Mouse (Mus musculus) midbrain, embryonic 16.5 days (tissue): ENCODE measurements around the gene Rhbdl1. TPM values are rescaled to one million over a fixed set of nuclear protein-coding genes. Genes with fewer than 3 reads are reported as not detected.
A peak's percentile ranks its signal among the peaks of the same experiment; 100 is the strongest.

ENCODE experiments used
- ATAC-seq: fragments of 200-750 bp; cut with Nextera tagmentation; 2 replicates; pipeline ENCODE4 v1.8.0; 2017; ENCODE audit warnings: moderate TSS enrichment
- H3K27ac ChIP-seq: fragments of 300-500 bp; sonication (generic); 2 replicates; pipeline ENCODE4 v1.5.1; 2014; ENCODE audit warnings: mild to moderate bottlenecking, low read length, mixed read lengths
- H3K27me3 ChIP-seq: fragments of 300-500 bp; sonication (generic); 2 replicates; pipeline ENCODE4 v1.6.1; 2014; ENCODE audit warnings: low read depth, low read length, mixed read lengths; ENCODE audit not compliant: control insufficient read depth, insufficient read depth
- H3K36me3 ChIP-seq: fragments of 300-500 bp; sonication (generic); 2 replicates; pipeline ENCODE4 v1.6.1; 2014; ENCODE audit warnings: mild to moderate bottlenecking, low read length, moderate library complexity, mixed read lengths; ENCODE audit not compliant: control insufficient read depth, insufficient read depth
- H3K4me1 ChIP-seq: fragments of 300-500 bp; sonication (generic); 2 replicates; pipeline ENCODE4 v1.6.1; 2014; ENCODE audit warnings: mild to moderate bottlenecking, low read length, mixed read lengths; ENCODE audit not compliant: control insufficient read depth, insufficient read depth
- H3K4me2 ChIP-seq: fragments of 300-500 bp; sonication (generic); 2 replicates; pipeline ENCODE4 v1.6.1; 2014; ENCODE audit warnings: mild to moderate bottlenecking, low read length, mixed read lengths
- H3K4me3 ChIP-seq: fragments of 300-500 bp; sonication (generic); 2 replicates; pipeline ENCODE4 v1.5.1; 2014; ENCODE audit warnings: low read depth, mild to moderate bottlenecking, low read length, moderate library complexity, mixed read lengths
- H3K9ac ChIP-seq: fragments of 300-500 bp; sonication (generic); 2 replicates; pipeline ENCODE4 v1.6.1; 2014; ENCODE audit warnings: low read depth, low read length, mixed read lengths
- H3K9me3 ChIP-seq: fragments of 300-500 bp; sonication (generic); replicated peaks from 2 replicates; pipeline ENCODE4 v1.6.1; 2014; ENCODE audit warnings: mild to moderate bottlenecking, low read length, mixed read lengths; ENCODE audit not compliant: control insufficient read depth, poor library complexity, severe bottlenecking
- WGBS: fragments of 180-500 bp; shearing (Covaris S2); extraction: QIAGEN DNeasy Blood & Tissue Kit; methylation state at CpG from one replicate; pipeline ENCODE4 v1.1.7; 2014; 5-methylcytosine and 5-hydroxymethylcytosine counted together
- polyA plus RNA-seq: library from polyadenylated mRNA; unstranded; fragments of >200 nt; fragmentation: Nextera tagmentation; extraction: Ambion mirVana; gene quantifications from 2 replicates; pipeline ENCODE4 v1.2.1, GENCODE M21; 2015

The Rhbdl1 gene
- polyA plus RNA-seq, 1 experiment from 2014 or later, result 66.1 TPM

DNA sequence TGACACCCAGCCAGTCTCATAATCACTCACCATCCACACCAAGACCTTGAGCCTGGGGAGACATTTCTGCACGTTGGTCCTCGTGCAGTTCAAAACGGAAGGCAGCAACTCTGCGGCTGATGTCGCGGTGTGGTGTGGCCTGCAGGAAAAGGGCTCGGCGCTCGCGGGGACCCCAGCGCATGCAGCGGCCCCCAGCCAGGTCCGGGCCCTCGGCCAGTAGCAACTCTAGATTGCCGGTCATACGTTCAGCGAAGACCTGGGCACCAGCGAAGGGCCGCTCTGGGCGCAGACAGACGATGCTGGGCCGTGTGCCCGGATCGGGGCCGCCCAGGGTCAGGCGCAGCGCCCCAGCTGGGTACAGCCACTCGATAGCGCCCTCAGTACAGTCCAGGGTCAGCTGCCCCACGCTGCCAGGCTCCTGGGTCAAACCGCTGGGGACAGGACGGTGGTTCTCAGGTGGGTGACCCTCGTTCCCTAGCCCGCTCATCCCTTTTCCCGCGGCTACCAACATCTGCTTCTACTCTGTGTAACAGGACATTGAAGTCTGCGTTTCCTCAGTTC lies 40.8 kb downstream of the Rhbdl1 start:
- H3K9ac ChIP-seq, result peak overlapping the region; percentile 51; the same call in 1 of the 2 replicates
- peaks cover 29% of the 10 kb centered on the region for H3K4me1 ChIP-seq
- peaks cover 6% of the 10 kb centered on the region for H3K27me3 ChIP-seq
- H3K27ac ChIP-seq, result 0 out of 2 replicates have a peak overlapping the region, but pooled peaks have one; percentile 3
- peak overlapping the region; percentile 49 for H3K4me3 ChIP-seq
- WGBS, result under 1% methylated on average over 37 of the region's 37 CpGs
- H3K36me3 ChIP-seq, result no peaks in the 10 kb centered on the region
- peak overlapping the region; percentile 72 for H3K4me2 ChIP-seq
- ATAC-seq, result no peak
- no peaks in the 10 kb centered on the region for H3K9me3 ChIP-seq

DNA sequence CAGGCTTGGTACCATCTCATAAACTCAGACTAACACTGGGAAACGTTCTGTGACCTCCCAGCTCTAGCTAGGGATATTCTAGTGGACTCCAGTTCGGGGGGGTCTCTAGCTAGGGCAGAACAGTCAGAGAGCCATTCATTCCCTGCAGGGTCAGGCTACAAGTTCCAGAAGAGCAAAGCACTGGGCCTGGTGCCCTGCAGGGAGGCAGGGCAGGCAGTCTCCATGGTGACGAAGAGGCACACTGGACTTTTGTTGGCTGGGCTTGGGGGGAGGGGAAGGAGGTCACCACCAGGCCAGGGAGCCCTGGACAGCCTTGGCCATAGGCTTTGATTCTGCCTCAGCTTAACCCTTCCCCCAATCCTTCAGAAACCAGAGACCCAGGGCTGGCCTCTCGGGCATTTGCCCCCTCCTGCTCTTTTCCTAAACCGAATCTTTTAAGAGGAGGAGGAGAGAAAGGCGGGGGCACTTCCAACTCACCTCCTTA lies 41.4 kb downstream of the Rhbdl1 start, which contains the start of gene AC134908.4:
AC134908.4 (minus strand) TSS at position 51 of the 484 bp plus-strand sequence.
- no peak for ATAC-seq
- Histone ChIP-seq H3K4me2 (peak within 1 kb of the TSS; percentile 72), H3K36me3 (no peaks in the 10 kb centered on the region), H3K27me3 (peaks cover 6% of the 10 kb centered on the region), H3K4me1 (peaks cover 34% of the 10 kb centered on the region), H3K27ac (peak within 1 kb of the TSS; percentile 44; the same call in 1 of the 2 replicates), H3K4me3 (peak within 1 kb of the TSS; percentile 49), H3K9ac (peak within 1 kb of the TSS; percentile 51), H3K9me3 (no peaks in the 10 kb centered on the region)
- WGBS, result 7% methylated on average over 6 of the region's 6 CpGs

DNA sequence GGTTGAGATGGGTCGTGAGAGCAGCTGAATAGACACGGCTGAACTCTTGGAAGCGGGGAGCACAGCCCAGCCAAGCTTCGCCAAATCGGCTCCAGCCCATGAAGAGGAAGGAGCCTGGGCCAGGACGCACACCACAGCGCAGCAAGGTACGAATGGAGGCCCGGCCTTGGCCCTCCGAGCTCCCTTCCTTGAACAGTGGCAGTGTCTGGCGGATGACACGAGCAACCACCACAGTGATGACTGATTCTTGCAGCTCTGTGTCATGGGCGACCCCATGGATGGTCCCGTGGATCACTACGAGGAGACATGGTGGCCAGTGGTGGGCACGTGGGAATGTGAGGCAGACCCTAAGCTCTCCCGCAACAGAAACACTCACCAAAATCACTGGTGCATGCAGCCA lies 42.1 kb downstream of the Rhbdl1 start:
- H3K27ac ChIP-seq, result peak overlapping the region; percentile 44; the same call in 1 of the 2 replicates
- 42% methylated on average over 17 of the region's 17 CpGs for WGBS
- peak overlapping the region; percentile 37; the same call in 1 of the 2 replicates for H3K9ac ChIP-seq
- H3K4me3 ChIP-seq, result 0 out of 2 replicates have a peak overlapping the region, but pooled peaks have one; percentile 6
- no peaks in the 10 kb centered on the region for H3K36me3 ChIP-seq
- ATAC-seq, result no peak
- H3K4me1 ChIP-seq, result peaks cover 38% of the 10 kb centered on the region
- no peaks in the 10 kb centered on the region for H3K9me3 ChIP-seq
- H3K4me2 ChIP-seq, result peak overlapping the region; percentile 72
- H3K27me3 ChIP-seq, result peaks cover 6% of the 10 kb centered on the region

DNA sequence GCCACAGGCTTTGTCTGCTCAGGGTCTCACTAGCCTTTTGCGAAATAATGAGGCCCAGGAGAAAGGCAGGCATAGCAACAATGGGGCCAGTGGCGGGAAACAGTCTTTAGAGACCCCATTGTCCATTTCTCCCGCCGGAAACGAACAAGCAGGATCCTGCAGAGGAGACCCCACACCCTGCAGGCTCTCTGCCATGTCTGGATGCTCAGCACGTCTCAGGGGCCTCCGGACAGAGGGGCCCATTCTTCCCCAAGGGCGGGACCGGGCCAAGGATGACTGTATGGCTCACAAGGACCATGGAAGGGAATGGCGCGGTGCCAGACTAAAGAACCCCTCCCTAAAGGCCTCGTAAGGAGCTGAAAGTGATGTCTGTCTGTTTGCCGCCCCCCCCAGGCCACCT lies 42.9 kb downstream of the Rhbdl1 start:
- no peak overlapping the region for H3K27ac ChIP-seq

DNA sequence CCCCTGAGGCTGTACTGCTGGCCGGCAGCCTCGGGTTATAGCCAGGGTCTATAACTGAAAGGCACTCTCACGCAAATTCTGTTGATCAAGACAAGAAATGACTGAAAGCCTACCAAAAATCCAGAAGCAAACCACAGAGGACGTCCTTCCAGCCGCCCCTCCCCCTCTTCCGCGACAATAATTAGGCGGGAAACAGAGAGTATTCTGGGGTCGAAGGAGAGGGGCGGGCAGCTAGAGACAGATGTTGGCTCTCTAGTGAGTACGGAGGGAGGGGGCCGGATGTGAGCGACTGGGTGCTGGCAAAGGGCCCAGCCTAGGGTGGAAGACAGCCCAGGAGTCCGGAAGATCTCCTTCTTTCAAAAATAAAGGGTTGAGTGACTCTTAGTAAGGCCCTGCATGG lies 44.5 kb downstream of the Rhbdl1 start, which contains the start of gene Fam173a:
Fam173a (minus strand) TSS at position 287 of the 400 bp plus-strand sequence.
- Histone ChIP-seq H3K9ac (peak within 1 kb of the TSS; percentile 84), H3K4me2 (peak within 1 kb of the TSS; percentile 79), H3K4me1 (peaks cover 38% of the 10 kb centered on the region), H3K27ac (peak within 1 kb of the TSS; percentile 92), H3K9me3 (no peaks in the 10 kb centered on the region), H3K36me3 (peaks cover 7% of the 10 kb centered on the region; the same call in 1 of the 2 replicates), H3K4me3 (peak within 1 kb of the TSS; percentile 82), H3K27me3 (peaks cover 6% of the 10 kb centered on the region)
- peak; percentile 47 for ATAC-seq
- 0% methylated on average over 13 of the region's 14 CpGs for WGBS

More for the DNA sequence above, 42.9 kb downstream of the Rhbdl1 start:
- WGBS, result 15% methylated on average over 13 of the region's 13 CpGs
- Histone ChIP-seq H3K4me3 (no peak overlapping the region), H3K27me3 (peaks cover 6% of the 10 kb centered on the region), H3K4me2 (peak overlapping the region; percentile 4; the same call in 1 of the 2 replicates), H3K36me3 (peaks cover 3% of the 10 kb centered on the region; the same call in 1 of the 2 replicates), H3K4me1 (peaks cover 38% of the 10 kb centered on the region), H3K9ac (no peak overlapping the region), H3K9me3 (no peaks in the 10 kb centered on the region)
- no peak for ATAC-seq

DNA sequence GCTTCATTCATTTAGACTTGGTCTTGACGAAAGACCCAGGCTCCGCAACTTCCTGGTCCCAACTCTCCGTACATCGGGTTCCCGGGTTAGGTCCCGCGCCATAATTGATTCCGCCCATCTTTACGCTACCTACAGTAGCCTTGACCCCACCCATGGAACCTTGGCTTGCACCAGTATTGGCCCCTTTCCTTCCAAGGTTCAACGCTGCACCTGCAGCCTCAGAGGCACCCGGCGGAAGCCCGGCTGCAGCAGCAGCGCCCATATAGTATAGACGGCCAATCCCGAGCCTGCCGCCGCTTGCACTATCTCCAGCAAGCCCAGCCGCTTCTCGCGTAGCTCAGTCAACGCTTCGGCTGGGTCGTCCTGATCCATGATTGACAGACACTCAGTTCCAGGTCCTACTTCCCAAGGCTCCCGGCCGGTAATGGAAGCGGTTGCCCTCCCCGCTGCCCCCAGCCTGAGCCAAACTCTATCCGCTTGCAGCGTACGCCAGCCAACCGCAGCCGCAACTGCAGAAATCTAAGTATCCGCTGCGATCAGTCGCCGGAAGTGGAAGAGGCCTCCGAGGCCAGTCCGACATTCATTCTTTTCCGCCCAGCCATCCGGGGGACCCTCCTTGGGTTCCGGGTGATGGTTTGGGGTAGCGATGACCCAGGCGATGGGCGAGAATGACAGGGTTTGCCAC lies 45.1 kb downstream of the Rhbdl1 start:
- peak overlapping the region; percentile 82 for H3K4me3 ChIP-seq
- peak; percentile 68 for ATAC-seq
- peak overlapping the region; percentile 92 for H3K27ac ChIP-seq
- peaks cover 3% of the 10 kb centered on the region; the same call in 1 of the 2 replicates for H3K27me3 ChIP-seq
- no peaks in the 10 kb centered on the region for H3K9me3 ChIP-seq
- peaks cover 7% of the 10 kb centered on the region; the same call in 1 of the 2 replicates for H3K36me3 ChIP-seq
- under 1% methylated on average over 45 of the region's 45 CpGs for WGBS
- H3K4me1 ChIP-seq, result peaks cover 32% of the 10 kb centered on the region
- peak overlapping the region; percentile 84 for H3K9ac ChIP-seq
- peak overlapping the region; percentile 79 for H3K4me2 ChIP-seq

DNA sequence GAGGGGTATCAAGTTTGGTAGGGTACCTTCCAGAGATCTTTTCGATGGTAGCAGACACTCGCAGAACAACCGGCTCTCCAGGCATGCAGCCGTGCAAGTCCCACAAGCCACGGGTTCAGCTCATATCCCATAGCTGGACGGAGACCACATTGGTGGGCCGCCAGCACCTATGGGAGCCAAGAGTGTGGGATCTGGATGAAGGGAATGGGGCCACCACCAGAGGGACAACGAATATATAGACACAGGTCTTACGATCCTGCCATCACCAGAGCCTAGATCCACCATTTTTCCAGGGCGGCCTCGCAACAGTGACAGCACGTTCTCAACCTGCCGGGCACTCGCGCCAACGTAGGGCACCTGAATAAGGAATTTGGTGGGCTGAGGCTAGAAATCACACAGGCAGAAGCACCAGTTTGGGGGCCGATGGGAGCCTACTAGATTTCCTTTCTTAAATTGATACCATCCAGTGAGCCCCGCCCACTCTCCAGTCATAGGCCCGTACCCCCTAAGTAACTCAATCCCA lies 45.7 kb downstream of the Rhbdl1 start:
- H3K4me1 ChIP-seq, result peaks cover 26% of the 10 kb centered on the region
- ATAC-seq, result no peak

DNA sequence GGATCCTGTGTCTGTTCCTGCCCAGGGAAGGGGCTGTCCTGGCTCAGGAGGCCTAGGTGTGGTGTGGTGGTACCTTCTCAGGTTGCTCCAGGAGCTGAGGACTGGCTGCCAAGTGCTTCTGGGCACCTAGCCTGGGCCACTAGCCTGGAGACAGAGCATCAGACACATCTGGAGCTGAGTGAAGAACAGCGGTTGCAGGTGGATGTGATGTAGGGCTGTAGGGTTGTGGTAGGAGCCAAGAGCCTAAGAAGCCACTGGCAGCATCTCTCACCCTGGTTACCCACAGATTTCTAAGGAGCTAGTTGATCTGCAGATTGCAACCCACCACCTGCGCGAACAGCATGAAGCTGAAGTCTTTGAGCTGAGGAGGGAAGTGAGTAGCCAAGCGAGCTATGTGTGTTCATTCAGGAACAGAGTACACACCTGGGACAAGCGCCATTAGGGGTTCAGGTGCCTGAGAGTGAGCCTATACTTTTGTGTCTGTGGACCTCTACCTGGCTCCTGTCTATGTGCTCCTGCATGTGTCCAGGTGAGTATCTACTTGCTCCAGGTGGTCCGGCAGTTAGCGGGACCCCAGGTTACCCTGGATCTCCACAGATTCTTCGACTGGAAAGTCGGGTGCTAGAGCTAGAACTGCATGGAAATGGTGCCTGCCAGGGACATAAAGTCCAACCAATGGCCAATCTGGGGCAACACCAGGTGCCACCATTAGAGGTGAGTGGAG lies 50.2 kb downstream of the Rhbdl1 start:
- Histone ChIP-seq H3K4me1 (peaks cover 30% of the 10 kb centered on the region), H3K36me3 (peaks cover 16% of the 10 kb centered on the region), H3K9me3 (no peaks in the 10 kb centered on the region), H3K9ac (no peak overlapping the region), H3K27me3 (no peaks in the 10 kb centered on the region), H3K4me3 (no peak overlapping the region), H3K27ac (no peak overlapping the region), H3K4me2 (no peak overlapping the region)
- ATAC-seq, result no peak
- WGBS, result 91% methylated on average over 9 of the region's 9 CpGs

More for the DNA sequence above, 45.7 kb downstream of the Rhbdl1 start:
- Histone ChIP-seq H3K9ac (peak overlapping the region; percentile 84), H3K4me3 (peak overlapping the region; percentile 82), H3K27me3 (no peaks in the 10 kb centered on the region), H3K36me3 (peaks cover 7% of the 10 kb centered on the region; the same call in 1 of the 2 replicates), H3K27ac (peak overlapping the region; percentile 92), H3K9me3 (no peaks in the 10 kb centered on the region), H3K4me2 (peak overlapping the region; percentile 79)
- 28% methylated on average over 19 of the region's 19 CpGs for WGBS
